Mouse (Mus musculus): ENCODE measurements at regions not wholly inside any gene's neighbourhood (a gene's known extent, or its start where the extent isn't known, plus 50 kb on each side); places are given as distances from the start of the nearest gene placed in this dataset.

DNA sequence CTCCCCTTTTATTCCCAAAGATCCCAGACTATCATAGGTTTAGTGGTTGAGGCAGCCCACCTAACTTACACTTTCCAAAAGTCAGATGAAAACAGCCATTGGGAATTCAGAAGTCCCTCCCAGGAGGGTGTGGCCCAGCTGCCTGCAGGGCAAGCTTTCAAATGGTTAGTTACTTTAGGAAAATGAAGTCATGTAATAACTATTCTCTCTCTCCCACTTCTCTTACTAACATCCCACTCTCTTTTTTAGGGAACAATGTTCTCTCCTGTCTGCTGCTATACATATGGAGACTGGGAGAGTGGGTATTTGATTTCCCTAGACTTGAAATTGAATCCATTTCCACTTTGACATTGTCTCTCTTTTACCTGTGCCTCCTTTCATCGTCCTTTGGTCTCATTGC lies 55.0 kb downstream of the Zfp648 start:
- H3K9me3 ChIP-seq (replicated peaks): peaks cover 19% of the 10 kb centered on the region
- H3K36me3 ChIP-seq (replicated peaks): no peaks in the 10 kb centered on the region
- TF ChIP-seq GATA2 (IDR thresholded peaks at IDR 0.05; ENCODE audit: borderline replicate concordance, low read depth, low read length) (no peak), TAL1 (conservative IDR thresholded peaks at IDR 0.05; ENCODE audit: low read depth, low read length) (no peak), POLR2AphosphoS5 (IDR thresholded peaks at IDR 0.05; ENCODE audit: insufficient replicate concordance, low read depth, low read length) (no peak), CTCF (IDR thresholded peaks at IDR 0.05; ENCODE audit: low read depth, low read length) (no peak), GATA1 (IDR thresholded peaks at IDR 0.05; ENCODE audit: borderline replicate concordance, low read length) (no peak)
- no peaks in the 10 kb centered on the region for H3K27me3 ChIP-seq (ENCODE audit: insufficient read depth, low read length)
- no peaks in the 10 kb centered on the region for H3K4me1 ChIP-seq (ENCODE audit: insufficient read depth, low read depth, low read length)
- DNase-seq (ENCODE audit: low spot score) (no peak), ATAC-seq (ENCODE audit: extremely low read depth, insufficient number of reproducible peaks, low FRiP score, poor library complexity, severe bottlenecking) (no peak)
- H3K4me3 ChIP-seq (ENCODE audit: low read depth, low read length): no peak overlapping the region

DNA sequence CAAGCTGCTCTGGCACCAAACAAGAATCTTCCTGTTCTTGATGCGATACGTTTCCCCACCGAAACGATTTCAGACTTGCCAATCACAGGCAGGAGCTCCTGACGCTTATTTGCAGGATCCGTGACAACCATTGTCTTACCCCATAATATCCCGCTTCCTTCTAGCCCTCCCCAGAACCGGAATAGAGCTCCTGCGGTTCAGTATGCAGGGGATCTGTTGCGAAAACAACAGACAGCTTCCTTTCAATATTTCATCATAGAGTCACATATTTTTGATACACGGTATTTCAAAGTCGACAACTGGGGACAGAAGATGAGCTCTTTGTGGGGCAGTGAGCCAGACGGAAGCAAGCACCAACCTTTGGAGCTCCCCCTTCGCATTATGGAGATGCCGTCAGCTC lies 55.8 kb downstream of the Zfp648 start:
- no peak for DNase-seq (ENCODE audit: low spot score)
- Histone ChIP-seq H3K9me3 (replicated peaks) (peaks cover 23% of the 10 kb centered on the region), H3K4me1 (ENCODE audit: insufficient read depth, low read depth, low read length) (no peaks in the 10 kb centered on the region), H3K27me3 (ENCODE audit: insufficient read depth, low read length) (no peaks in the 10 kb centered on the region), H3K4me3 (ENCODE audit: low read depth, low read length) (no peak overlapping the region), H3K36me3 (replicated peaks) (no peaks in the 10 kb centered on the region)
- no peak for ATAC-seq (ENCODE audit: extremely low read depth, insufficient number of reproducible peaks, low FRiP score, poor library complexity, severe bottlenecking)
- TF ChIP-seq POLR2AphosphoS5 (IDR thresholded peaks at IDR 0.05; ENCODE audit: insufficient replicate concordance, low read depth, low read length) (no peak), CTCF (IDR thresholded peaks at IDR 0.05; ENCODE audit: low read depth, low read length) (no peak), GATA1 (IDR thresholded peaks at IDR 0.05; ENCODE audit: borderline replicate concordance, low read length) (no peak), GATA2 (IDR thresholded peaks at IDR 0.05; ENCODE audit: borderline replicate concordance, low read depth, low read length) (no peak), TAL1 (conservative IDR thresholded peaks at IDR 0.05; ENCODE audit: low read depth, low read length) (no peak)

- ATAC-seq (ENCODE audit: extremely low read depth, insufficient number of reproducible peaks, low FRiP score, poor library complexity, severe bottlenecking) (no peak), DNase-seq (ENCODE audit: low spot score) (no peak)
- H3K4me1 ChIP-seq (ENCODE audit: insufficient read depth, low read depth, low read length): no peaks in the 10 kb centered on the region
- no peak for TF ChIP-seq GATA2 (IDR thresholded peaks at IDR 0.05; ENCODE audit: borderline replicate concordance, low read depth, low read length)
- no peak for TF ChIP-seq CTCF (IDR thresholded peaks at IDR 0.05; ENCODE audit: low read depth, low read length)
- no peak for TF ChIP-seq POLR2AphosphoS5 (IDR thresholded peaks at IDR 0.05; ENCODE audit: insufficient replicate concordance, low read depth, low read length)
- no peak for TF ChIP-seq GATA1 (IDR thresholded peaks at IDR 0.05; ENCODE audit: borderline replicate concordance, low read length)
- no peak for TF ChIP-seq TAL1 (conservative IDR thresholded peaks at IDR 0.05; ENCODE audit: low read depth, low read length)
- no peaks in the 10 kb centered on the region for H3K36me3 ChIP-seq (replicated peaks)
- peaks cover 18% of the 10 kb centered on the region for H3K9me3 ChIP-seq (replicated peaks)
- H3K4me3 ChIP-seq (ENCODE audit: low read depth, low read length): no peak overlapping the region
- no peaks in the 10 kb centered on the region for H3K27me3 ChIP-seq (ENCODE audit: insufficient read depth, low read length)
These were observed 57.5 kb downstream of the Zfp648 start for GRCm38 (mm10) chr1:154258511-154258910.

- Histone ChIP-seq H3K4me3 (ENCODE audit: low read depth, low read length) (no peak overlapping the region), H3K9me3 (replicated peaks) (peaks cover 22% of the 10 kb centered on the region), H3K36me3 (replicated peaks) (no peaks in the 10 kb centered on the region), H3K27me3 (ENCODE audit: insufficient read depth, low read length) (no peaks in the 10 kb centered on the region), H3K4me1 (ENCODE audit: insufficient read depth, low read depth, low read length) (no peaks in the 10 kb centered on the region)
- DNase-seq (ENCODE audit: low spot score) (no peak), ATAC-seq (ENCODE audit: extremely low read depth, insufficient number of reproducible peaks, low FRiP score, poor library complexity, severe bottlenecking) (no peak)
- TF ChIP-seq GATA1 (IDR thresholded peaks at IDR 0.05; ENCODE audit: borderline replicate concordance, low read length) (no peak), GATA2 (IDR thresholded peaks at IDR 0.05; ENCODE audit: borderline replicate concordance, low read depth, low read length) (no peak), POLR2AphosphoS5 (IDR thresholded peaks at IDR 0.05; ENCODE audit: insufficient replicate concordance, low read depth, low read length) (no peak), TAL1 (conservative IDR thresholded peaks at IDR 0.05; ENCODE audit: low read depth, low read length) (no peak), CTCF (IDR thresholded peaks at IDR 0.05; ENCODE audit: low read depth, low read length) (no peak)
These were observed 59.4 kb downstream of the Zfp648 start for GRCm38 (mm10) chr1:154260393-154260792.

GRCm38 (mm10) chr1:154281438-154281837 lies 80.5 kb downstream of the Zfp648 start:
- no peaks in the 10 kb centered on the region for H3K4me1 ChIP-seq (ENCODE audit: insufficient read depth, low read depth, low read length)
- ATAC-seq (ENCODE audit: extremely low read depth, insufficient number of reproducible peaks, low FRiP score, poor library complexity, severe bottlenecking) (no peak), DNase-seq (ENCODE audit: low spot score) (no peak)
- H3K27me3 ChIP-seq (ENCODE audit: insufficient read depth, low read length): no peaks in the 10 kb centered on the region
- no peaks in the 10 kb centered on the region for H3K36me3 ChIP-seq (replicated peaks)
- no peak overlapping the region for H3K4me3 ChIP-seq (ENCODE audit: low read depth, low read length)
- peaks cover 9% of the 10 kb centered on the region; the same call in 1 of the 2 replicates for H3K9me3 ChIP-seq (replicated peaks)
- TF ChIP-seq CTCF (IDR thresholded peaks at IDR 0.05; ENCODE audit: low read depth, low read length): peak; percentile 19; the same call in 1 of the 2 replicates
- no peak for TF ChIP-seq GATA1 (IDR thresholded peaks at IDR 0.05; ENCODE audit: borderline replicate concordance, low read length)
- no peak for TF ChIP-seq GATA2 (IDR thresholded peaks at IDR 0.05; ENCODE audit: borderline replicate concordance, low read depth, low read length)

- Histone ChIP-seq H3K27me3 (ENCODE audit: insufficient read depth, low read length) (no peaks in the 10 kb centered on the region), H3K36me3 (replicated peaks) (no peaks in the 10 kb centered on the region), H3K4me1 (ENCODE audit: insufficient read depth, low read depth, low read length) (no peaks in the 10 kb centered on the region), H3K9me3 (replicated peaks) (peaks cover 24% of the 10 kb centered on the region), H3K4me3 (ENCODE audit: low read depth, low read length) (no peak overlapping the region)
- DNase-seq (ENCODE audit: low spot score) (no peak), ATAC-seq (ENCODE audit: extremely low read depth, insufficient number of reproducible peaks, low FRiP score, poor library complexity, severe bottlenecking) (no peak)
- no peak for TF ChIP-seq CTCF (IDR thresholded peaks at IDR 0.05; ENCODE audit: low read depth, low read length)
- no peak for TF ChIP-seq POLR2AphosphoS5 (IDR thresholded peaks at IDR 0.05; ENCODE audit: insufficient replicate concordance, low read depth, low read length)
These were observed 85.1 kb downstream of the Zfp648 start for GRCm38 (mm10) chr1:154286080-154286479.

- H3K4me3 ChIP-seq (ENCODE audit: low read depth, low read length): no peak overlapping the region
- H3K36me3 ChIP-seq (replicated peaks): no peaks in the 10 kb centered on the region
- no peak for DNase-seq (ENCODE audit: low spot score)
- H3K9me3 ChIP-seq (replicated peaks): peaks cover 34% of the 10 kb centered on the region
- no peaks in the 10 kb centered on the region for H3K27me3 ChIP-seq (ENCODE audit: insufficient read depth, low read length)
- H3K4me1 ChIP-seq (ENCODE audit: insufficient read depth, low read depth, low read length): no peaks in the 10 kb centered on the region
- ATAC-seq (ENCODE audit: extremely low read depth, insufficient number of reproducible peaks, low FRiP score, poor library complexity, severe bottlenecking): no peak
- TF ChIP-seq CTCF (IDR thresholded peaks at IDR 0.05; ENCODE audit: low read depth, low read length): no peak
- TF ChIP-seq TAL1 (conservative IDR thresholded peaks at IDR 0.05; ENCODE audit: low read depth, low read length): no peak
- no peak for TF ChIP-seq GATA1 (IDR thresholded peaks at IDR 0.05; ENCODE audit: borderline replicate concordance, low read length)
- no peak for TF ChIP-seq GATA2 (IDR thresholded peaks at IDR 0.05; ENCODE audit: borderline replicate concordance, low read depth, low read length)
- TF ChIP-seq POLR2AphosphoS5 (IDR thresholded peaks at IDR 0.05; ENCODE audit: insufficient replicate concordance, low read depth, low read length): no peak
These were observed 91.7 kb downstream of the Zfp648 start for GRCm38 (mm10) chr1:154292729-154293128.
